Mouse (Mus musculus) neural tube, embryonic 11.5 days (tissue): ENCODE measurements around the gene Arhgap27. TPM values are rescaled to one million over a fixed set of nuclear protein-coding genes. Genes with fewer than 3 reads are reported as not detected.
"Not testable (repeated sequence)": the region's sequence is repeated elsewhere in the genome, so short reads cannot be mapped to it uniquely, and the experiment has no call there.

Source experiments
- ATAC-seq: fragments of 200-750 bp; cut with Nextera tagmentation; 2 replicates; pipeline ENCODE4 v1.8.0; 2017; ENCODE audit warnings: moderate number of reproducible peaks, mild to moderate bottlenecking, moderate TSS enrichment, moderate library complexity; ENCODE audit not compliant: insufficient read depth, low FRiP score, low TSS enrichment
- DNase-seq: peaks from one replicate; pipeline ENCODE4 v3.0.0-alpha.2; 2015; ENCODE audit warnings: low spot score
- H3K27ac ChIP-seq: fragments of 300-500 bp; sonication (generic); 2 replicates; pipeline ENCODE4 v1.5.1; 2014; ENCODE audit warnings: low read depth, mild to moderate bottlenecking, low read length
- H3K27me3 ChIP-seq: fragments of 300-500 bp; sonication (generic); 2 replicates; pipeline ENCODE4 v1.6.1; 2014; ENCODE audit warnings: mild to moderate bottlenecking, low read length, mixed read lengths; ENCODE audit not compliant: control insufficient read depth, insufficient read depth
- H3K36me3 ChIP-seq: fragments of 300-500 bp; sonication (generic); 2 replicates; pipeline ENCODE4 v1.6.1; 2014; ENCODE audit warnings: mild to moderate bottlenecking, low read length, moderate library complexity, mixed read lengths; ENCODE audit not compliant: control insufficient read depth, insufficient read depth
- H3K4me1 ChIP-seq: fragments of 300-500 bp; sonication (generic); 2 replicates; pipeline ENCODE4 v1.6.1; 2014; ENCODE audit warnings: low read length, mixed read lengths; ENCODE audit not compliant: control insufficient read depth, insufficient read depth
- H3K4me2 ChIP-seq: fragments of 300-500 bp; sonication (generic); 2 replicates; pipeline ENCODE4 v1.6.1; 2014; ENCODE audit warnings: low read depth, mild to moderate bottlenecking, moderate library complexity
- H3K4me3 ChIP-seq: fragments of 300-500 bp; sonication (generic); 2 replicates; pipeline ENCODE4 v1.5.1; 2014; ENCODE audit warnings: low read depth, low read length
- H3K9ac ChIP-seq: fragments of 300-500 bp; sonication (generic); 2 replicates; pipeline ENCODE4 v1.6.1; 2014; ENCODE audit warnings: mild to moderate bottlenecking, low read length
- H3K9me3 ChIP-seq: fragments of 300-500 bp; sonication (generic); 2 replicates; pipeline ENCODE4 v1.6.1; 2016; ENCODE audit warnings: low read length; ENCODE audit not compliant: control insufficient read depth
- WGBS: fragments of 180-500 bp; shearing (Covaris S2); extraction: QIAGEN DNeasy Blood & Tissue Kit; methylation state at CpG from one replicate; pipeline ENCODE4 v1.1.7; 2014; 5-methylcytosine and 5-hydroxymethylcytosine counted together
- polyA plus RNA-seq: library from polyadenylated mRNA; unstranded; fragments of >200 nt; fragmentation: Nextera tagmentation; extraction: Ambion mirVana; gene quantifications from 2 replicates; pipeline ENCODE4 v1.2.1, GENCODE M21; 2014

Gene Arhgap27
- polyA plus RNA-seq, 1 experiment from 2014 or later, result 4.5 TPM

DNA sequence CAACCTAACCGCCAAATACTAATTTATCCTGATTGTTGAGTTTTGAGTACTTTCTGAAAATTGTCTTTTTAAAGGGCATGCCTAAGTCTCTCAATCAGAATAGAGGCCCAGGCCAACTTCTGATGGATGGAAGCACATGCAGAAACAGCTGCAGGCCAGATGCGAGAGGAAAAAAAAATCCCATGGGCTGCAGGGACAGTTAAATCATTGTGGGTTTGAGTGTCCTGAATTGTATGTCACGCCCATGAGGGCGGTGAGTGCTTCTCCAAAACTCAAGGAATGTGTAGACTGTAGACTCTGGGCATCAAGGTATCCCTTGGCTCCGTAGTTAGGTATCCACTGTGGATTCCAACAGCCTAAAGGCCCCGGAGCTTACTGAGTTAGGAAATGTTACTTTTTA, 69.4 kb downstream of the Arhgap27 start:
- no peak overlapping the region for H3K27ac ChIP-seq
- no peak for ATAC-seq
- H3K9me3 ChIP-seq, result no peaks in the 10 kb centered on the region
- H3K4me2 ChIP-seq, result no peak overlapping the region
- DNase-seq, result peak; percentile 33
- H3K9ac ChIP-seq, result no peak overlapping the region
- no peaks in the 10 kb centered on the region for H3K36me3 ChIP-seq
- peaks cover 3% of the 10 kb centered on the region; the same call in 1 of the 2 replicates for H3K4me1 ChIP-seq
- no peak overlapping the region for H3K4me3 ChIP-seq
- WGBS, result 67% methylated on average over 6 of the region's 6 CpGs
- H3K27me3 ChIP-seq, result no peaks in the 10 kb centered on the region

DNA sequence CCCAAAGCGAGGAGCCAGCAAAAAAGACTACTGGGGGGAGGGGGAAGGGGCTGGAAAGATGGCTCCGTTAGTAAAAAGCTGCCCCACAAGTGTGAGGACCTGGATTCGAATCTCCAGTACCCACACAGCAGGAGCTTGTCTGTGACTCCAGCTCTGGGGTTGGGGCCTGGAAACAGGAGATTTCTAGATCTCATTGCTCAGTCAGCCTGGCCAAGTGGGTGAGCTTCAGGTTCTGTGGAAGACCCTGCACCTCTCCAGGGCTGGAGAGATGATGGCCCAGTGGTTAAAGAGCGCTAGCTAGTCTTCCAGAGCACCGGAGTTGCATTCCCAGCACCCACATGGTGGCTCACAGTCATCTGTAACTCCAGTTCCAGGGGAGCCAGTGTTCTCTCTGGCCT, 70.6 kb downstream of the Arhgap27 start:
- WGBS, result 79% methylated on average over 5 of the region's 5 CpGs
- peaks cover 3% of the 10 kb centered on the region; the same call in 1 of the 2 replicates for H3K4me1 ChIP-seq
- no peak for ATAC-seq
- H3K27ac ChIP-seq, result no peak overlapping the region
- H3K36me3 ChIP-seq, result no peaks in the 10 kb centered on the region
- H3K4me3 ChIP-seq, result no peak overlapping the region
- H3K9ac ChIP-seq, result no peak overlapping the region
- DNase-seq, result no peak
- H3K9me3 ChIP-seq, result no peaks in the 10 kb centered on the region
- no peaks in the 10 kb centered on the region for H3K27me3 ChIP-seq
- no peak overlapping the region for H3K4me2 ChIP-seq

DNA sequence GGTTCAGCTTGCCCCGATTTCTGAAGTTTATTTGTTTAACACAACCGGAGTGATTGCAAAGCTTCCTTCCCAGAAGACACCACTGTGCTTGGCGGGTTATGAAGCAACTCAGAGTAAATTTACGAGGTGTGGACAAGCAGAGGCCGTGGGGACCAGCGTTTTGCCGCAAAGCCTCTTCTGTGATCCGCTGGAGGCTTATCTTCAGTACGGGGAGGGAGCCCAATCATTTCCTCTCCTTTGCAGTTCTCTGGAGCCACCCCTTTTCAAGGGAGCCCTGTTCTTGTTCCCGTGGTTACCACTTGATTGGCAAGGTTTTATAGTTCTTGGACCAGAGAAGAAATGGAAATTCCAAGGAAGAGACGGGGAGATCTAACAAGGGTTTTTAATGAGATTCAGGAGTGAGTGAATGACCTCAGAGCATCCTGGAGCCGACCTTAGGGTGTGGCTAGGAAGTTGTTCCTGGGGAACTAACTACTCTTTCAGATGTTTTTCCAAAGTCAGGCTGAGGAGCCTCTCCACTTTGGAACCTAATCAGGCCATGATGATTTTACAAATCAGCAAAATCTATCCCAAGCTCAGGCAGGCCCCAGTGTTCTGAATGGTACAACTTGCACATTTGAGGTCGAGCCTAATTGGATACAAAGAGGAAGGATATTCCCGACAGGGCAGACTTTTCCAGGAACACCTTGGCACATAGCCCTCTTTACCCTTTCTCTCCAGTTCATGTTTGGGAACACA, 71.2 kb downstream of the Arhgap27 start:
- WGBS, result 19% methylated on average over 14 of the region's 14 CpGs
- DNase-seq (no peak), ATAC-seq (no peak)
- H3K36me3 ChIP-seq, result no peaks in the 10 kb centered on the region
- H3K9me3 ChIP-seq, result no peaks in the 10 kb centered on the region
- H3K27ac ChIP-seq, result no peak overlapping the region
- no peak overlapping the region for H3K4me2 ChIP-seq
- no peak overlapping the region for H3K9ac ChIP-seq
- peaks cover 3% of the 10 kb centered on the region; the same call in 1 of the 2 replicates for H3K4me1 ChIP-seq
- H3K27me3 ChIP-seq, result no peaks in the 10 kb centered on the region
- H3K4me3 ChIP-seq, result no peak overlapping the region

DNA sequence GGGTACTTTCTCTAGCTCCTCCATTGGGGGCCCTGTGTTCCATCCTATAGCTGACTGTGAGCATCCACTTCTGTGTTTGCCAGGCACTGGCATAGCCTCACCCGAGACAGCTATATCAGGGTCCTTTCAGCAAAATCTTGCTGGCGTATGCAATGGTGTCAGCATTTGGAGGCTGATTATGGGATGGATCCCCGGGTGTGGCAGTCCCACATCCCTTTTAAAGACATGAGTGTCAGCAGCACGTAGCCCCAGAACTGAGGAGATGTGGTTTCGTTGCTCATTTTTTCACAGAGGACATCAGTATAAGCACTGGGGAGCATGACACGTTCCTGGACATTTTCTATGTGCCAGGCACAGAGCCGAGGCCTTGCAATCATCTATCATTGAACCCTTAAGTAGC, 72.7 kb downstream of the Arhgap27 start:
- H3K36me3 ChIP-seq, DNase-seq, H3K27ac ChIP-seq, ATAC-seq, H3K27me3 ChIP-seq, H3K9ac ChIP-seq, H3K4me1 ChIP-seq, H3K9me3 ChIP-seq, H3K4me3 ChIP-seq, H3K4me2 ChIP-seq: not testable (repeated sequence)
- 93% methylated on average over 7 of the region's 7 CpGs for WGBS

DNA sequence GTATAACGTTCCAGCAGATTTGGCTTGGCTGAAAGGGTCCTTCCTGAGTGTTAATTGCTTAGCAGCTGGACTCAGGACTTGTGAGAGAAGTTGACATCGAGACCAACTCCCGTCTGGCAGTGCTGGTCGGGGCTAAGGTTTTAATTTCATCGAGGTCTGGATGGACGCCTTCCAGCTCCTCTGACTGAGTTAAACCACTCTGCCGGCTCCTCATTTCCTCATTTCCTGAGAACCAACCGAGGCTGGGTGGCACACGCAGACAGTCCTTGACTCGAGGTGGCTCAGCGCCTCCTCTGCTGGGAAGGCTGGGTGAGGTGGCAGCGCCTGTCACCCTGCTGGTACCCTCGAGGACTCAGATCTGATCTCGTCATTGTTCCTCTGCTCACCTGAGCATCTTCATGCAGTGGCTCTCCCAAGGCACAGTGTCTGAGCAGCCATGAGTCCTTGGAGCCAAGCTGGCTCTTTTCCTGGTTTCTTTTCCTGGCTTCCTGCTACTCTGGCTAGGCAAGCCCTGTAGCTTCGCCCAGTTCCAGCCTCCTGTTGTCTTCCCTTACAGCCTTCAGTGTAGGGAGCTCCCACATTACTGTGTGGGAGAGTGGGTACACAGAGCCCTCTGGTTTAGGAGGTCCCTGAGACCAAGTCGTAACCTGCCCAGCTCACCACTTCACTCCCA, 75.1 kb downstream of the Arhgap27 start:
- Histone ChIP-seq H3K36me3 (no peaks in the 10 kb centered on the region), H3K9me3 (no peaks in the 10 kb centered on the region), H3K4me1 (peaks cover 3% of the 10 kb centered on the region; the same call in 1 of the 2 replicates), H3K4me3 (no peak overlapping the region), H3K27me3 (no peaks in the 10 kb centered on the region), H3K27ac (no peak overlapping the region), H3K9ac (no peak overlapping the region), H3K4me2 (no peak overlapping the region)
- WGBS, result 80% methylated on average over 16 of the region's 16 CpGs
- ATAC-seq (no peak), DNase-seq (no peak)

DNA sequence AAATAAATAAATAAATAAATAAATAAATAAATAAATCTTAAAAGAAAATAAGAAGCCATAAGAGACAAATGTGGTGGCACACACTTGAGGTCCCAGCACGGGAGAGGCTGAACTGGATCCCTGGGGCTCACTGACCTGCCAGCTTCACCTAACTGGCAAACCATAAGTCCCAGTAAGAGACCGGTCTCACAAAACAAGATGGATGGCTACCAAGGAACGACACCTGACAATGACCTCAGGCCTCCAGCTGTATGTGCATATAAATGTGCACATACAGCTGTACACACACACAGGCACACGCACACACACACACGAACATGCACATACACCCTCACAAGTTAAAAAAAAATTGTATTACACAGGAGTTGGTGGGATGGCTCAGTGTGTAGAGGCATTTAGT, 76.6 kb downstream of the Arhgap27 start:
- Histone ChIP-seq H3K4me2 (no peak overlapping the region), H3K9ac (no peak overlapping the region), H3K9me3 (no peaks in the 10 kb centered on the region), H3K27ac (no peak overlapping the region), H3K36me3 (no peaks in the 10 kb centered on the region), H3K4me1 (no peaks in the 10 kb centered on the region), H3K27me3 (no peaks in the 10 kb centered on the region), H3K4me3 (no peak overlapping the region)
- no peak for ATAC-seq
- WGBS, result 87% methylated on average over 5 of the region's 5 CpGs
- no peak for DNase-seq

DNA sequence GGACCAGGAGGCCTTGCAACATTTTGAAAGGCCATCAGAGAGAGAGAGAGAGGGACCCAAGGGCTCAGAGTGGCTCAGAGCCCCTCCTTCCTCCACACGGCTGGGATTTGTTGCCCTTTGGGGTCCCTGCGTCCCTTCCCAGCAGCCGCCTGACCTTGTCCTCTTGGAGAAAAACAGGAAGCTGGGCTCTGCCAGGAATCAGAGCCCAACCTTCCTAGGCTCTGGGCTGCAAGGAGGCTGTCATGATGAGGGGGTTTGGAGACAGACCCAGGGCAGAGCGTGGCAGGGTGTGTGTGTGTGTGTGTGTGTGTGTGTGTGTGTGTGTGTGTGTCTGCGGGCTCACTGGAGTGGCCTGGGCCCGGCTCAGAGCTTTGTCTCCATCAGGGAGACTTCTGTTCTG, 77.5 kb downstream of the Arhgap27 start:
- ATAC-seq (no peak), DNase-seq (no peak)
- Histone ChIP-seq H3K4me2 (no peak overlapping the region), H3K4me1 (no peaks in the 10 kb centered on the region), H3K27ac (no peak overlapping the region), H3K4me3 (no peak overlapping the region), H3K27me3 (no peaks in the 10 kb centered on the region), H3K36me3 (no peaks in the 10 kb centered on the region), H3K9ac (no peak overlapping the region), H3K9me3 (no peaks in the 10 kb centered on the region)
- WGBS, result 54% methylated on average over 6 of the region's 6 CpGs

DNA sequence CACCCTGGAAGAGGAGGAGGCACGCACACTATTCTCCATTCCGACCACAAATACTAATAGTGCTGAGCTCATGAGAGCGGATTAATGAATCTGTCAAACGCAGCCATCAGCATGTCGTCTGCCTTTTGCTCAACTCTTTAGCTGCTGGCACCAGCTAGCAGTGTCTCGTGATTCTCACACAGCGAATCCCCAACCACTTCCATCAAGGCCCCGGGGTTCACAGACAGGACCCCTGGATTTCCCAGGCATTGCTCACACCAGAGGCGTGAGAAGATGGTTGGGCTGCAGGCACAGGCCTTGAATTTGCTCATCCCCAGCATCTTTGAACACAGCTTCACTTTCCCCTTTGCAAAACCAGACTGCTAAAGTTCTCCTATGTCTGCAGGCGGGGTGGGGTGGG, 78.2 kb downstream of the Arhgap27 start:
- WGBS, result 86% methylated on average over 10 of the region's 10 CpGs
- no peak for DNase-seq
- Histone ChIP-seq H3K36me3 (no peaks in the 10 kb centered on the region), H3K27me3 (no peaks in the 10 kb centered on the region), H3K4me1 (no peaks in the 10 kb centered on the region), H3K9me3 (no peaks in the 10 kb centered on the region), H3K9ac (no peak overlapping the region), H3K4me3 (no peak overlapping the region), H3K27ac (no peak overlapping the region), H3K4me2 (no peak overlapping the region)
- no peak for ATAC-seq

DNA sequence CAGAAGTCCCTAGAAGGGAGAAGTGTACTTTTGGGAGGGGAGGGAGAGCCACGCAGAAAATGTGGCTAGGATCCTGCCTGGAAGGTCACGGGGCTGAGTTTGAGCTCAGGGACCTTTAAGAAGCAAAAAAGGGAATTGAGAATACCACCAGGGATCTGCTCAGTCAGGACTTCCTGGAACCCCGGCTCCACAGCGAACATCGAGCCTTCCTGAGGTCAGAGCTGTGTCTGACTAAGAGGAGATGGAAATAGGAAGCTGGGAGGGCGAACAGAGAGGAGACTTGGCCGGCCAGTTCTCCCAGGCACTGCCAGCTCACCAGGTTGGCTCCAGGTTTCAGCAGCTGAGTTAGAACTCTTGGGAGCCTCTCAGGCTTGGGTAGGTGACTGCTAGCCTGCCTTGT, 81.7 kb downstream of the Arhgap27 start:
- Histone ChIP-seq H3K9ac (no peak overlapping the region), H3K4me1 (no peaks in the 10 kb centered on the region), H3K27ac (no peak overlapping the region), H3K9me3 (no peaks in the 10 kb centered on the region), H3K4me3 (no peak overlapping the region), H3K4me2 (no peak overlapping the region), H3K36me3 (no peaks in the 10 kb centered on the region), H3K27me3 (no peaks in the 10 kb centered on the region)
- WGBS, result 76% methylated on average over 7 of the region's 7 CpGs
- DNase-seq (no peak), ATAC-seq (no peak)
